Mouse (Mus musculus) Muller cell, postnatal 12 days (primary cell): ENCODE data around the gene Sde2.
"Not testable (repeated sequence)": the region's sequence is repeated elsewhere in the genome, so short reads cannot be mapped to it uniquely, and the experiment has no call there.

Experiments
- DNase-seq: peaks from one replicate; pipeline ENCODE4 v3.0.0-alpha.2; 2015; ENCODE audit errors: inconsistent ontology term

The Sde2 gene

GRCm38 (mm10) chr1:180888556-180889042 lies 37.7 kb downstream of the Sde2 start:
- peak; percentile 21 for DNase-seq

- no peak for DNase-seq
Observed at GRCm38 (mm10) chr1:180889172-180889571, 38.2 kb downstream of the Sde2 start.

DNA sequence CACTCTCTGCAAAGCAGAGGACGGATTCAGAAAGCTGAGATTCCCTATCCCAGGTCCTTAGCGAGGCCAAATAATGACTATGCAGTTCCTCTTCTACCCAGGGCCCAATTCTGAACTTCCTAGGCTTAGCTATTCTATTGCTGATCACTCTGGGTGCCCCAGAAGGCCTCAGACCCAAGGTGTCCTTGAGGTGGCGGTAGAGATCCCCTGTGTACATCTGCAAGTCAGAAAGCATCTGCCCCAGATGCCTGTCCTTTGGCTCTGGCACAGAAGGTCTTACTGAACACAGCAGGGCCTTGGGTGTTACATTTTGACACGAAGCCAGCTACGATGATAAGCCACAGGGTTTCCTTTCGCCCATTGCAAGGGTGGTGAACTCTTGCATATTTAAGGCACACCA lies 38.9 kb downstream of the Sde2 start:
- DNase-seq = no peak

DNA sequence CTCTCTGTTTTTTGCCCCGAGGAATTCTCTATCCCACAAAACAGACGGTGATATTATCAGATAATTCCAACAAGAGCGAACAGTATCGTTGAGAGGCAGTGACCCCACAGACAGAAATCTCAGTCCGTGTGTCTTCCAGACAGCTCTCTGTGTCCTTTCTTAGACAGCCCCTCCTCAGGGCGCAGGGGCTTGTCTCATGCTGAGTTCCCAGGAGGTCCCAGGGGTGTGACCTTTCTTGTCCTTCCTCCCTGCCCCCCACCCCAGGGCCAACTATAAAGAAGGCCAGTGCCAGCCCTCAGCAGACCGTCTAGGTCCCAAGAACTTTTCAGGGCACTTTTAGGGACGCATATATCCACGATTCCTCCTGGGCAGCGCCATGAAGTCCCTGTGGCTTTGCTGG lies 41.9 kb downstream of the Sde2 start, which contains the start of gene Lefty2:
TSS of gene Lefty2 (plus strand) at position 301 of the 400 bp plus-strand sequence.
- DNase-seq = no peak

GRCm38 (mm10) chr1:180894088-180894987 lies 43.4 kb downstream of the Sde2 start:
- not testable (repeated sequence) for DNase-seq

GRCm38 (mm10) chr1:180901107-180901506 lies 50.2 kb downstream of the Sde2 start:
- peak; percentile 51 for DNase-seq

DNA sequence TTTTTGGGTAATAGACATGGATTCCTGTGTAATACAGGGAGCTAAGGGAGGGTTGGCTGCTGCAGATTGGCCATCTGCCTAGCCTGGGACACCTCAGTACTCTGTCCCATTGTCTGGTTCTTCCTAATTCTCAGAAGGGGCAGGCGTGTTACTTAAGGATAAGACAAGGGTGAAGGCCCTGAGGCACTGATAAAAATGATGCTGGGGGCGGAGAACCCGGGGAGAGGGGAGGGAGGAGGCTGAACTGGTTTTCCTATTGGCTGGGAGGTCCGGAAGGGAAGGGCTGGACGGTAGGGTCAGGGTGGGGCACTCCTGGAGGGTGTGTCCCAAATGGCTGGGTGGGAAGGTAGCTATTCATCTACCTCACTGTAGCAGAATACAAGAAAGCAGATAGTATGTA lies 52.0 kb downstream of the Sde2 start:
- DNase-seq = peak; percentile 11

DNA sequence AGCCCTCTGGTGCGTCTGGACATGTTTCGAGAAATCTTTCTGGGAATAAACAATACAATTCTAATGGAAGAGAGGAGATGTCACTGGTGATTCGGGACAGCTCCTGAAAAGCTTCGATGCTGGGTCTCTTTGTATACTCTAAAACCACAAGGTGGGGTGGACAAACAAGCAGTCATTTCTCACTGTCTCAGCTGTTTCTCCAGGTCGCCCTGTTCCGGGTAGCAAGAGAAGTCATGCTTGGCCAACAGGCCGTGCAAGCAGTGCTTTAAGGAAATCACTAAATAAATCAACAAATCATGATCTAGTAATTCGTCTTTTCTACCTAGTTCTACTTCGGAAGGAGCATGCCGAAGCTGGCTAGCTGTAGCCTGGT lies 52.7 kb downstream of the Sde2 start:
- no peak for DNase-seq

DNA sequence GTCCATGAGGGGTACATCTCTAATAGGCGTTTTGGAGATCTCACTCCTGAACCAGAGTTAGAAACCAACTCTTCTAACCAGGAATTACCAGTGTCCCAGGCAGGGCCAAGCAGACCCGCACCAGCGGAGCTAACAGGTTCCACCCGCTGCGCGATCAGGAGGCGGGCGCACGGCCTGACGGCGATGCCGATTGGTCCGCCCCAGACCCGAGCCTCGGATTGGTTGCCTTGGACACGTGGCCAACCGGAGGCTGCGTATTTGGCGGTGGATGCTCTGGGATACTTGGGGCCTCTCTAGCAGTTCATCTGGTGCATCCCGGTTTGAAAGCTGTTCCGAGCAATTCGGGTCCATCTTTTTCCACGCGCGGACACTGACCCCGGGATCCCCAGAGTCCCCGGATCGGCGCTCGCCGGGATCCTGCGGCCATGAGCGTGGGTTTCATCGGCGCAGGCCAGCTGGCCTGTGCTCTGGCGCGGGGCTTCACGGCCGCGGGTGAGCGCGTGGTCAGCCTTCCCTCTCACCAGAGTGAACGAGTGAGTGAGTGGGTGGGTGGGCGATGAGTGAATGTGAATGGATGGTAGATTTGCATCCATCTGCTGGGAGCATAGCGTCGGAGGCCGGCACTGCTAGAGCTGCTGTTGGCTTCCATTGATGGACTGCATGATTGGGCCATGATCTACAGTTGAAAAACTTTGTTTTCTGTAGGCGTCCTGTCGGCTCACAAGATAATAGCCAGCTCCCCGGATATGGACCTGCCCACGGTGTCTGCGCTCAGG lies 53.3 kb downstream of the Sde2 start, which contains the start of gene Pycr2:
TSS of gene Pycr2 (plus strand) at position 255 of the 776 bp plus-strand sequence.
- DNase-seq = peak; percentile 97

GRCm38 (mm10) chr1:180904815-180905080 lies 53.8 kb downstream of the Sde2 start:
- DNase-seq = no peak

DNA sequence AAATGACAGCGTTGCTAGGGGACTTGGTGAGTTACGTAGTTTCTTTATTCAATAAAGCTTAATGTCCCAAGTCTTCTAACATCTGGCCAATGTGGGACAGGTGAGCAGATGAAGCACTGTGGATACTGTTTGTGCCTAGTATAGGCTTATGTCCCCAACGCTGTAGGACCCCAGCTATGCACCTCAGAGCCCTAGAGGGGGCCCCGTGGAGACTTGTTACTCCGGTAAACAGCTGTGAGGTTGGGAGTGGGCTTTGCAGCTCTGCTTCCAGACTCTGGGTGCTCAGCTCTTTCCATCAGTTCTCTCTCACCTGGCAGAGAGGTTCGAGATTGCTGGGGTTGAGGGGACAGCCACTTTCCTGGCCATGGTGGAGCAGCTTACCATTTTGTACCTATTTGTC lies 54.4 kb downstream of the Sde2 start:
- DNase-seq = no peak

DNA sequence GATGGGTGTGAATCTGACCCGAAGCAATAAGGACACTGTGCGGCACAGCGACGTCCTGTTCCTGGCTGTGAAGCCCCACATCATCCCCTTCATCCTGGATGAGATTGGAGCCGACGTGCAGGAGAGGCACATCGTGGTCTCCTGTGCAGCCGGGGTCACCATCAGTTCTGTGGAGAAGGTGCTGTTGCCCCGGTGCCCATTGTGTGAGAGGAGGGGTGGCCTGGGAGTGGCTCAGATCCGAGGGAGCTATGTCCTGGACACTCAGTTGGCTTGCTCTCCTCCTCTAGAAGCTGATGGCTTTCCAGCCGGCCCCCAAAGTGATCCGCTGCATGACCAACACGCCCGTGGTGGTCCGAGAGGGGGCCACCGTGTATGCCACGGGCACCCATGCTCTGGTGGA lies 54.9 kb downstream of the Sde2 start:
- no peak for DNase-seq

DNA sequence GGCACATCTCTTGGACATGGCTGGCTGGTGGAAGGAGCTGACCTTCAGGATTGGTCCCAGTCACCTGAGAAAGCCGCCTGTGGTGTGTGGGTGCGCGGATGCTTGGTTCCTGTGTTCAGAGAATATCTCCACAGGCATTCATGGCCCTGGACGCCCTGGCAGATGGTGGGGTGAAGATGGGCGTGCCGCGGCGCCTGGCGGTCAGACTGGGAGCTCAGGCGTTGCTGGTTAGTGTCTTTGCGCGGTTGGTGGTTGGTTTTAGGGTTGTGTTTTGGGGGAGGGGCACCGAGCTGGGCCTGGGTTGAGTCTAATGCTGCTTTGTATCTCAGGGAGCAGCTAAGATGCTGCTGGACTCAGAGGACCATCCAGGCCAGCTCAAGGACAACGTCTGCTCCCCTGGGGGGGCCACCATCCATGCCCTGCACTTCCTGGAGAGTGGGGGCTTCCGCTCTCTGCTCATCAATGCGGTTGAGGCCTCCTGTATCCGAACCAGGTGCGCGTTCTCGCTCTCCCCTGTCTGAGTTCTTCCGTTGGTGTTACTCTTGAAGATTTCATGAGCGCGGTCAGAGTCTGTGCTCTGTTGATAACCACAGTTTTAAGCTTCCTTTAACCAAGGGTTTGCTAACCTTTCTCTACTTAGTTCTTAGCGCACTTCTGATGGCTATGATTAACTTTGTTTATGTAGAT lies 55.7 kb downstream of the Sde2 start:
- DNase-seq = no peak

DNA sequence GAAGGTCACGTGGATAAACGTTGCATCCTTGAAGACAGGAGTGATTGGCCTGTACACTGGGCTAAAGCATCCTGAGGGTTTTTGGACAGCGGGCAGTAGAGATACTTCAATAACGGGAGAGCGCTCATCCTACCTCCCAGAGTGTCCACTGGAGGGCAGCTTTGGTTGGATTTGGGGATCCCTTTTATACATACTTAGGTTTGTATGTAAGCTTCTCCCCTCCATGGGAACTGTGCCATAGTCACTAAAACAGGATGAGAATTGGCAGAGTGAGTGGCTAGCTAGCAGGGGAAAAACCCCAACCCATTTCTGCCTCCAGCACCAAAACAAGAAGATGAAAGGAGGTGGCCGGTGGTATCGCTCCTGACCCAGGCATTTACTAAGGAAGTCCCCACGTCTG lies 60.2 kb downstream of the Sde2 start:
- DNase-seq = peak; percentile 42

GRCm38 (mm10) chr1:180911653-180912287 lies 60.8 kb downstream of the Sde2 start:
- DNase-seq = no peak

- no peak for DNase-seq
Observed at GRCm38 (mm10) chr1:180912792-180913191, 61.9 kb downstream of the Sde2 start.

- DNase-seq = peak; percentile 88
Observed at GRCm38 (mm10) chr1:180913797-180914196, 62.9 kb downstream of the Sde2 start.

DNA sequence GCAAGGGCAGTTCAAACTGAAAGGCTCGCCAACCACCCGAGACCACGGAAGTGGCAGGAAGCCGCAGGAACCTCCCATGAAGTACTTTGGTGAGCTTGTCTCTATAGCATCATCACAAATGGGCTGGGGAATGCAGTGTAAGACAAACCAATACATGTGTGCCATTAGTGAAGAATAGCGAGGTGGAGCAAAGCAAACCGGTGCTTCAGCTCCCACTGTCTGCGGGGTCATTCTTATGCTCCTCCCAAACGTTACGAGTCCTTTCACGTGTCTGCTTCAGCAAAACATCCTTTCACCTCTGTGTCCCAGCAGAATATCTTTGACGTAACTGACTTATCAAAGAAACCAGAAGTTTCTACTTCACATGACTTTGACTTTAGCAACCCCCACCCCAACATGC lies 65.5 kb downstream of the Sde2 start:
- no peak for DNase-seq

GRCm38 (mm10) chr1:180917053-180917452 lies 66.1 kb downstream of the Sde2 start:
- DNase-seq = peak; percentile 33
